Mouse (Mus musculus) cortical plate, adult 2 months (tissue): ENCODE results near the gene Sppl2c. TPM values are rescaled to one million over a fixed set of nuclear protein-coding genes. Genes with fewer than 3 reads are reported as not detected.

ENCODE experiments used
- H3K27ac ChIP-seq: fragments of 200-500 bp; 2 replicates; pipeline ENCODE4 v1.5.1; 2012; ENCODE audit warnings: low read length, control low read depth, inconsistent platforms; ENCODE audit not compliant: insufficient read depth
- H3K4me1 ChIP-seq: fragments of 200-500 bp; 2 replicates; pipeline ENCODE4 v1.6.1; 2011; ENCODE audit warnings: low read length; ENCODE audit not compliant: control insufficient read depth, insufficient read depth
- H3K4me3 ChIP-seq: fragments of 200-500 bp; 2 replicates; pipeline ENCODE4 v1.5.1; 2011; ENCODE audit warnings: mild to moderate bottlenecking, low read length, control low read depth; ENCODE audit not compliant: insufficient read depth
- CTCF ChIP-seq: fragments of 200-500 bp; IDR thresholded peaks from 2 replicates; pipeline ENCODE4 v1.5.1; 2011; ENCODE audit warnings: mild to moderate bottlenecking, control low read depth, low read length; ENCODE audit not compliant: insufficient read depth; ENCODE audit errors: extremely low read depth
- POLR2A ChIP-seq: fragments of 200-500 bp; IDR thresholded peaks from 2 replicates; pipeline ENCODE4 v1.6.1; 2011; ENCODE audit warnings: mild to moderate bottlenecking, low read length, control low read depth; ENCODE audit not compliant: insufficient read depth; ENCODE audit errors: extremely low read depth
- polyA plus RNA-seq: library from polyadenylated mRNA; depleted of rRNA; stranded (reverse); fragments of >200 nt; gene quantifications from 2 replicates; pipeline ENCODE4 v1.2.3, GENCODE M21; 2012

The Sppl2c gene
- polyA plus RNA-seq, 1 experiment: not detected

DNA sequence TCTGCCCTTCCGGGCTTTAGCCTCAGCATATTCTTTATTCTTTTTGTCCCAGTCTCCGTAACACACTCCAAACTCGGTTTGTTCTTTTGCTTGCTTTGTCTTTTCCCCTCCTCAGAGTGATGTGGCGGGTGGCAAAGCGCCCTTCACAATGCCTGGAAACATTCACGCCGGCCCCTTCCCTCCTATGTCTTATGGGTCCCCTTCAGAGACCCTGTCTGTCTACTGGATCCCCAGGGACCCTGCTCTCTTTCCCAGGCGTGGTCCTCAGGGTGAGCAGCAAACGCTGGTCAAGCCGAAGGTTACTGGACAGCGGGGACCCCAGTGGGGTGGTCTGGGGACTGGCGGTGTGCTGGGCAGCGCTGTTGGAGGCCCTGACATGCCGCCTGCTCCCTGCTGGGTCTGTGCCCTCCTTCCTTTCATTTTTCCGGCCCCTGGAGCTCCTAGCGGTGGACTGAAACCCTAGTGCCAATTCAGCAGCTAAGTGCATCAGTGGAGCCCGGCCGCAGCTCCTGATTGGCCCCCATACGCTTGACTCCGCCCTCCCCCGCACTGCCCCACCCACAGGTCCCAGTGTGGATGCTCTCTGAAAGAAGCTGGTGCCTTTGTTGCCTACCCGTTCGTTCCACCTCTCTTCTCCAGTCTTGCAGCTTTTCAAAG, 28.4 kb upstream of the Sppl2c start:
- Histone ChIP-seq H3K4me1 (0 out of 2 replicates have a peak, but pooled peaks cover 2% of the 10 kb centered on the region), H3K27ac (no peak overlapping the region), H3K4me3 (peak overlapping the region; percentile 41)
- TF ChIP-seq POLR2A: peak; percentile 84
- TF ChIP-seq CTCF: no peak

- TF ChIP-seq POLR2A: no peak
- no peak for TF ChIP-seq CTCF
- no peak overlapping the region for H3K27ac ChIP-seq
- H3K4me1 ChIP-seq: 0 out of 2 replicates have a peak, but pooled peaks cover 2% of the 10 kb centered on the region
- H3K4me3 ChIP-seq: peak overlapping the region; percentile 41
These were observed 27.7 kb upstream of the Sppl2c start for GRCm38 (mm10) chr11:104158260-104158907.

GRCm38 (mm10) chr11:104159769-104160272, 26.3 kb upstream of the Sppl2c start:
- 0 out of 2 replicates have a peak, but pooled peaks cover 2% of the 10 kb centered on the region for H3K4me1 ChIP-seq
- no peak overlapping the region for H3K4me3 ChIP-seq
- TF ChIP-seq CTCF: no peak
- no peak overlapping the region for H3K27ac ChIP-seq

- no peak overlapping the region for H3K4me3 ChIP-seq
- no peak overlapping the region for H3K27ac ChIP-seq
- H3K4me1 ChIP-seq: 0 out of 2 replicates have a peak, but pooled peaks cover 2% of the 10 kb centered on the region
- TF ChIP-seq POLR2A (no peak), CTCF (no peak)
These were observed 25.0 kb upstream of the Sppl2c start for GRCm38 (mm10) chr11:104161153-104161552.

GRCm38 (mm10) chr11:104164257-104164656, 21.9 kb upstream of the Sppl2c start:
- Histone ChIP-seq H3K4me3 (no peak overlapping the region), H3K4me1 (no peaks in the 10 kb centered on the region), H3K27ac (no peak overlapping the region)
- TF ChIP-seq POLR2A (no peak), CTCF (no peak)

- TF ChIP-seq CTCF: peak; percentile 92
- no peak for TF ChIP-seq POLR2A
- no peaks in the 10 kb centered on the region for H3K4me1 ChIP-seq
- no peak overlapping the region for H3K27ac ChIP-seq
- no peak overlapping the region for H3K4me3 ChIP-seq
These were observed 14.8 kb upstream of the Sppl2c start for GRCm38 (mm10) chr11:104171281-104171781.

DNA sequence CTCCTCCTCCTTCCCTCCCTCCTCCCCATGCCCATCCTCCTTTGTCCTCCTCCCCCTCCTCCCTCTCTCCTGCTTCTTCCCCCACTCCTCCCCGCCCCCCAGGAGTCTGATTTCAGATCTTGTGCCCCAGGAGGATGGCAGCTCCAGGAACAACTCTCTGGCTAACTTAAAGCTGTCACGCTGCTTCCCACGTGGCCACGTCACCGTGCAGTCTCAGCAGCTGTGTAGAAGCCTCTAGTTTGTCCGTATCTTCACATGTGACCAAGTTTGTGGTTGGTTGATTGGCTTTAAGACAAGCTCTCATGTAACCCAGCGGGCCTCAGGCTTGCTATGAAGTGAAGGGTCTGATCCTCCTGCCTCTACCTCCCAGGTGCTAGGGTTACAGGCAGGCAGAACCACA, 7.2 kb upstream of the Sppl2c start:
- no peak overlapping the region for H3K4me3 ChIP-seq
- H3K27ac ChIP-seq: no peak overlapping the region
- peaks cover 6% of the 10 kb centered on the region for H3K4me1 ChIP-seq
- TF ChIP-seq CTCF: no peak
- no peak for TF ChIP-seq POLR2A

GRCm38 (mm10) chr11:104179804-104180203, 6.3 kb upstream of the Sppl2c start:
- Histone ChIP-seq H3K4me1 (peaks cover 6% of the 10 kb centered on the region), H3K27ac (no peak overlapping the region), H3K4me3 (no peak overlapping the region)
- no peak for TF ChIP-seq CTCF
- no peak for TF ChIP-seq POLR2A

GRCm38 (mm10) chr11:104182141-104182540, 4.0 kb upstream of the Sppl2c start:
- H3K4me1 ChIP-seq: peaks cover 6% of the 10 kb centered on the region
- H3K4me3 ChIP-seq: no peak overlapping the region
- H3K27ac ChIP-seq: no peak overlapping the region
- TF ChIP-seq POLR2A (no peak), CTCF (no peak)

DNA sequence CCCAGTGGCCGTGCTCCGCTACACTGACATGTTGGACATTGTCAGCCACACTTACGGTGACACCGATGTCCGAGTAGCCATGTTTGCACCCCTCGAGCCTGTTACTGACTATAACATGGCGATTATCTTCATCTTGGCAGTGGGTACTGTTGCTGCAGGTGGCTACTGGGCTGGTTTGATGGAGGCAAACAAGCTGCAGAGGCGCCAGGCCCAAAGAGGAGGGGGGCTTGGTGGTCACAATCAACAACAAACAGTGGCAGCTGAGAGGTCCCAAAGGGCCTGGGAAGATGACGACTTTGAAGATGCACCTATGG, 667 bp downstream of the Sppl2c start:
- H3K27ac ChIP-seq: no peak overlapping the region
- TF ChIP-seq POLR2A (no peak), CTCF (no peak)
- peaks cover 6% of the 10 kb centered on the region for H3K4me1 ChIP-seq
- no peak overlapping the region for H3K4me3 ChIP-seq
